Mouse (Mus musculus) kidney, embryonic 15.5 days (tissue): ENCODE measurements around the gene Rpl27a. TPM values are rescaled to one million over a fixed set of nuclear protein-coding genes. Genes with fewer than 3 reads are reported as not detected.

Source experiments
- ATAC-seq: fragments of 200-750 bp; cut with Nextera tagmentation; replicated peaks from 2 replicates; pipeline ENCODE4 v1.8.0; 2017; ENCODE audit warnings: moderate TSS enrichment; ENCODE audit not compliant: low FRiP score
- H3K27ac ChIP-seq: fragments of 300-500 bp; sonication (generic); 2 replicates; pipeline ENCODE4 v1.5.1; 2015; ENCODE audit warnings: mild to moderate bottlenecking, inconsistent platforms
- H3K27me3 ChIP-seq: fragments of 300-500 bp; sonication (generic); 2 replicates; pipeline ENCODE4 v1.6.1; 2015; ENCODE audit warnings: inconsistent platforms
- H3K36me3 ChIP-seq: fragments of 300-500 bp; sonication (generic); 2 replicates; pipeline ENCODE4 v1.6.1; 2015; ENCODE audit warnings: inconsistent platforms
- H3K4me1 ChIP-seq: fragments of 300-500 bp; sonication (generic); 2 replicates; pipeline ENCODE4 v1.6.1; 2015; ENCODE audit warnings: inconsistent platforms
- H3K4me2 ChIP-seq: fragments of 300-500 bp; sonication (generic); 2 replicates; pipeline ENCODE4 v1.6.1; 2015; ENCODE audit warnings: moderate library complexity, mild to moderate bottlenecking, inconsistent platforms
- H3K4me3 ChIP-seq: fragments of 300-500 bp; sonication (generic); replicated peaks from 2 replicates; pipeline ENCODE4 v1.5.1; 2015; ENCODE audit warnings: mild to moderate bottlenecking, inconsistent platforms
- H3K9ac ChIP-seq: fragments of 300-500 bp; sonication (generic); 2 replicates; pipeline ENCODE4 v1.6.1; 2015; ENCODE audit warnings: mild to moderate bottlenecking, inconsistent platforms
- H3K9me3 ChIP-seq: fragments of 300-500 bp; sonication (generic); replicated peaks from 2 replicates; pipeline ENCODE4 v1.6.1; 2016; ENCODE audit warnings: inconsistent platforms
- WGBS: fragments of 180-500 bp; shearing (Covaris S2); methylation state at CpG from one replicate; pipeline ENCODE4 v1.1.7; 2015; ENCODE audit warnings: mixed read lengths; 5-methylcytosine and 5-hydroxymethylcytosine counted together
- polyA plus RNA-seq: library from polyadenylated mRNA; unstranded; fragments of >200 nt; fragmentation: Nextera tagmentation; extraction: Ambion mirVana; gene quantifications from 2 replicates; pipeline ENCODE4 v1.2.1, GENCODE M21; 2015

The Rpl27a gene
- 135 and 148 TPM in 2 replicates for polyA plus RNA-seq

- H3K4me1 ChIP-seq, result peaks cover 25% of the 10 kb centered on the region
- peak within 1 kb of the TSS; percentile 99 for H3K27ac ChIP-seq
- no peaks in the 10 kb centered on the region for H3K27me3 ChIP-seq
- WGBS, result under 1% methylated on average over 70 of the region's 72 CpGs
- peak within 1 kb of the TSS; percentile 89 for H3K4me2 ChIP-seq
- ATAC-seq, result peak; percentile 95
- peak within 1 kb of the TSS; percentile 100 for H3K9ac ChIP-seq
- peaks cover 40% of the 10 kb centered on the region for H3K36me3 ChIP-seq
- H3K9me3 ChIP-seq, result no peaks in the 10 kb centered on the region
- peak within 1 kb of the TSS; percentile 93 for H3K4me3 ChIP-seq
These were observed at the start of gene Rpl27a for GRCm38 (mm10) chr7:109518838-109519696. Rpl27a (plus strand) TSS chr7:109519147.

GRCm38 (mm10) chr7:109470700-109471099, 48.2 kb upstream of the Rpl27a start:
- Histone ChIP-seq H3K36me3 (no peaks in the 10 kb centered on the region), H3K4me3 (no peak overlapping the region), H3K27me3 (no peaks in the 10 kb centered on the region), H3K4me2 (no peak overlapping the region), H3K9ac (no peak overlapping the region), H3K9me3 (no peaks in the 10 kb centered on the region), H3K27ac (no peak overlapping the region), H3K4me1 (peaks cover 5% of the 10 kb centered on the region; the same call in 1 of the 2 replicates)
- 77% methylated on average over 4 of the region's 4 CpGs for WGBS
- ATAC-seq, result no peak

- no peaks in the 10 kb centered on the region for H3K27me3 ChIP-seq
- no peaks in the 10 kb centered on the region for H3K36me3 ChIP-seq
- H3K4me1 ChIP-seq, result no peaks in the 10 kb centered on the region
- H3K27ac ChIP-seq, result no peak overlapping the region
- no peak for ATAC-seq
- WGBS, result 52% methylated on average over 3 of the region's 3 CpGs
- no peak overlapping the region for H3K4me2 ChIP-seq
- no peak overlapping the region for H3K9ac ChIP-seq
- H3K4me3 ChIP-seq, result no peak overlapping the region
- H3K9me3 ChIP-seq, result no peaks in the 10 kb centered on the region
These were observed 41.0 kb upstream of the Rpl27a start for GRCm38 (mm10) chr7:109477926-109478325.

GRCm38 (mm10) chr7:109480765-109481197, 38.2 kb upstream of the Rpl27a start:
- 22% methylated on average over 7 of the region's 7 CpGs for WGBS
- peak overlapping the region; percentile 44 for H3K4me2 ChIP-seq

GRCm38 (mm10) chr7:109484221-109484620, 34.7 kb upstream of the Rpl27a start:
- ATAC-seq, result no peak
- H3K4me1 ChIP-seq, result no peaks in the 10 kb centered on the region
- no peaks in the 10 kb centered on the region for H3K9me3 ChIP-seq
- no peaks in the 10 kb centered on the region for H3K36me3 ChIP-seq
- WGBS, result 70% methylated on average over 5 of the region's 5 CpGs
- H3K9ac ChIP-seq, result no peak overlapping the region
- no peaks in the 10 kb centered on the region for H3K27me3 ChIP-seq
- no peak overlapping the region for H3K27ac ChIP-seq
- no peak overlapping the region for H3K4me3 ChIP-seq
- H3K4me2 ChIP-seq, result no peak overlapping the region

More at GRCm38 (mm10) chr7:109480765-109481197, 38.2 kb upstream of the Rpl27a start:
- H3K27me3 ChIP-seq, result no peaks in the 10 kb centered on the region
- no peak overlapping the region for H3K9ac ChIP-seq
- H3K4me3 ChIP-seq, result no peak overlapping the region
- H3K4me1 ChIP-seq, result no peaks in the 10 kb centered on the region
- no peaks in the 10 kb centered on the region for H3K9me3 ChIP-seq
- H3K36me3 ChIP-seq, result no peaks in the 10 kb centered on the region
- no peak overlapping the region for H3K27ac ChIP-seq
- peak; percentile 66 for ATAC-seq

GRCm38 (mm10) chr7:109492616-109493318, 26.2 kb upstream of the Rpl27a start:
- no peak for ATAC-seq
- no peak overlapping the region for H3K27ac ChIP-seq
- H3K36me3 ChIP-seq, result no peaks in the 10 kb centered on the region
- H3K4me1 ChIP-seq, result peaks cover 8% of the 10 kb centered on the region
- no peak overlapping the region for H3K9ac ChIP-seq
- no peaks in the 10 kb centered on the region for H3K9me3 ChIP-seq
- H3K27me3 ChIP-seq, result peaks cover 18% of the 10 kb centered on the region
- H3K4me2 ChIP-seq, result no peak overlapping the region
- WGBS, result 66% methylated on average over 18 of the region's 18 CpGs
- H3K4me3 ChIP-seq, result no peak overlapping the region

- Histone ChIP-seq H3K4me1 (peaks cover 8% of the 10 kb centered on the region), H3K9ac (no peak overlapping the region), H3K27me3 (peaks cover 18% of the 10 kb centered on the region), H3K36me3 (no peaks in the 10 kb centered on the region), H3K4me3 (no peak overlapping the region), H3K27ac (no peak overlapping the region), H3K4me2 (peak overlapping the region; percentile 47), H3K9me3 (no peaks in the 10 kb centered on the region)
- peak; percentile 58; the same call in 1 of the 2 replicates for ATAC-seq
- WGBS, result 11% methylated on average over 21 of the region's 21 CpGs
These were observed 25.3 kb upstream of the Rpl27a start for GRCm38 (mm10) chr7:109493319-109494316.

- Histone ChIP-seq H3K27ac (no peak overlapping the region), H3K4me3 (no peak overlapping the region), H3K36me3 (no peaks in the 10 kb centered on the region), H3K27me3 (peaks cover 17% of the 10 kb centered on the region), H3K4me2 (no peak overlapping the region), H3K9ac (no peak overlapping the region), H3K4me1 (peaks cover 8% of the 10 kb centered on the region), H3K9me3 (no peaks in the 10 kb centered on the region)
- WGBS, result 52% methylated on average over 4 of the region's 4 CpGs
- no peak for ATAC-seq
These were observed 21.4 kb upstream of the Rpl27a start for GRCm38 (mm10) chr7:109497507-109497906.

- 0 out of 2 replicates have a peak, but pooled peaks cover 5% of the 10 kb centered on the region for H3K4me1 ChIP-seq
- peak; percentile 33 for ATAC-seq
- 4% methylated on average over 8 of the region's 8 CpGs for WGBS
- no peaks in the 10 kb centered on the region for H3K9me3 ChIP-seq
- no peak overlapping the region for H3K4me3 ChIP-seq
- H3K4me2 ChIP-seq, result no peak overlapping the region
- H3K9ac ChIP-seq, result no peak overlapping the region
- no peaks in the 10 kb centered on the region for H3K36me3 ChIP-seq
- H3K27ac ChIP-seq, result no peak overlapping the region
- H3K27me3 ChIP-seq, result no peaks in the 10 kb centered on the region
These were observed 11.8 kb upstream of the Rpl27a start for GRCm38 (mm10) chr7:109507119-109507518.

- Histone ChIP-seq H3K36me3 (no peaks in the 10 kb centered on the region), H3K4me1 (0 out of 2 replicates have a peak, but pooled peaks cover 5% of the 10 kb centered on the region), H3K4me3 (no peak overlapping the region), H3K4me2 (no peak overlapping the region), H3K9me3 (no peaks in the 10 kb centered on the region), H3K9ac (no peak overlapping the region), H3K27ac (no peak overlapping the region), H3K27me3 (no peaks in the 10 kb centered on the region)
- 40% methylated on average over 9 of the region's 9 CpGs for WGBS
- ATAC-seq, result no peak
These were observed 11.4 kb upstream of the Rpl27a start for GRCm38 (mm10) chr7:109507572-109507971.

GRCm38 (mm10) chr7:109508034-109508433, 10.9 kb upstream of the Rpl27a start, which contains the start of gene Trim66:
Trim66 (minus strand) TSS chr7:109508134.
- 0 out of 2 replicates have a peak, but pooled peaks cover 5% of the 10 kb centered on the region for H3K4me1 ChIP-seq
- H3K4me2 ChIP-seq, result no peak within 1 kb of the TSS
- H3K9me3 ChIP-seq, result no peaks in the 10 kb centered on the region
- H3K4me3 ChIP-seq, result no peak within 1 kb of the TSS
- no peak for ATAC-seq
- no peak within 1 kb of the TSS for H3K27ac ChIP-seq
- 90% methylated on average over 4 of the region's 4 CpGs for WGBS
- H3K27me3 ChIP-seq, result no peaks in the 10 kb centered on the region
- no peaks in the 10 kb centered on the region for H3K36me3 ChIP-seq
- H3K9ac ChIP-seq, result no peak within 1 kb of the TSS
